Mouse (Mus musculus): Measurements from ENCODE around the gene Ncln.

Ncln gene

GRCm38 (mm10) chr10:81496264-81496901 lies at the start of gene Ncln:
TSS of gene Ncln (minus strand) at chr10:81496392.
- in situ Hi-C loops (cut with MboI, MseI) = no loop called here

DNA sequence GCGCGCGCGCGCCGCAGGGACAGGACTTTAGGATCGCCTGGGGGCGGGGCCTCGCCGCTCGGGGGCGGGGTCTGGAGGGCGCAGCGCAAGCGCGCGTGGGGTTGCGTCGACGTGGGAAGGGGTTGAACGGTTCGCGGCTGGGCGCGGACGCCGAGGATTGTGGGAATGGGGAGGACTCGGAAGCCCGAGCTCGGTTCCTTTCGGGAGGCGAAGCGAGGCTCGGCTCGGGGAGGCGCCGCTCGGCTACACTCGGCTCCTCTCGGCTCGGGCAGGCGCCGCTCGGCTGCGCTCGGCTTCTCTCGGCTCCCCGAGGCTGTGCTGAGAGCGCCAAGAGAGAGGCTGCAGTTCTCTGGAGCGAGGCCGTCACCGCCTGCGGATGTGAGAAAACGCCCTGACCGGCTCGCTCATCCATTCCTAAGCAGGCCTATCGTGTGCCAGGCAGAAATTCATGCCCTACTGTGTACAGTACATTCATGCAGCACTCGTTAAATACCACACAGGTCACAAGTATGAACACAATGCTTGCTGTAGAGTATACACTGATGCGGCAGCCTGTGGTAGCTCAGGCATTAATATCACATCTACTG lies 49.1 kb upstream of the Ncln start, which contains the start of gene Gna11:
Gene Gna11, minus strand, starts transcription at position 30 of the 587 bp plus-strand sequence.
- in situ Hi-C loops (cut with MboI, MseI) = no loop called here

DNA sequence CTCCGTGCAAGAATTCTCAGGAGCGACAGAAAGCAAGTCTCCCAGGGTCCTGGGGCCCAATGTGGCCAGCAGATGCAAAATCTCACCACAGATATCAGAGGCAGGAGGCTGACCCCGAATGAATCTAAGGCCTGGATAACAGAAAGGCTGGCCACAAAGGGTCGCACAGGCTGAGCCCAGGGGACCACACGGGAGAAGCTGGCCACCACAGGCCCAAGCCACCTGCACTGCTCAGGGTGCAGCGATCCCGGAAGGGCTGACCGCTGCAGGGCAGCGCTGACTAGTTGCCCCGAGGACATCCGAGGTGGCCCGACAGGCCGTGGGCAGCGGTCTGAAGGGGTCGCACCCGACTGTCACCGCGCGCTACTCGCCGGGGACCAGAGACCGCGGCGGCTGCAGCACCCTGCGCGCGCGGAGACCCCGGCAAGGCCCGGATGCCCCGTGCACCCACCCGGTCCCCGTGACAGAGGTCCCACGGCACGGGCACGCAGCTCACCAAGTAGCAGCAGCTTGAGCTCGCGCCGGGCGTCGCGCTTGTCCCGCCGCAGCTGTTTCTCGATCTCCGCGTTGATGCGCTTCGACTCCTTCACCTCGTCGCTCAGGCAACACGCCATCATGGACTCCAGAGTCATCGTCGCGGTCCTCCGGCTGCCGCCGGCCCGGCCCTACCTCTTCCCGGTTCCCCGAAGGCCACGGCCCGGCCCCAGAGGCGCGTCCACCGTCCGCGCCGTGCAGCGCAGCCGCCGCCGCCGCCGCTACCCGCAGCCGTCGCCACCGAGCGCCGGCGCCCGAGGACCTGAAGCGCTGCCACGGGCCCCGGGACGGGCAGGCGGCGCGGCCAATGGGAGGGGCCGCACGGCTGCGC lies 48.3 kb upstream of the Ncln start:
- in situ Hi-C loops (cut with MboI, MseI) = no loop called here

DNA sequence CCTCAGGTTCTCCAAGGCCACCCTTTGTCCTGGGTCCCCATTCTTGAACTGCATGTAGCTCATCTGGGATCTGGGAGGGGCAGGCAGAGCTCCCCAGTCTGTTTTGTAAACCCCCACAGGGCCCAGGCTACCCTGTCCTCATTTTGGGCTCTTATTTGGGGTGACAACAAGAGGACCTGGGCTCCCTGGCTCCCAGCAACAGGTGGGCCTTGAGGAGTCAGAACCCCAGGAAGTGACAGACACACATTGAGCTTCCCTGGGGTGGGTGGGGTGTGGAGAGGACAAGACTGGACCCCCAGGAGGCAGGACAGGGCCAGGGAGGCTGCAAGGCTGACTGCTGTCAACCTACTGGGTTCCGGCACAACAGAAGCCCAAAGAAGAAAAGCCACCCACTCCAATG lies 47.4 kb upstream of the Ncln start:
- in situ Hi-C loops (cut with MboI, MseI) = no loop called here

DNA sequence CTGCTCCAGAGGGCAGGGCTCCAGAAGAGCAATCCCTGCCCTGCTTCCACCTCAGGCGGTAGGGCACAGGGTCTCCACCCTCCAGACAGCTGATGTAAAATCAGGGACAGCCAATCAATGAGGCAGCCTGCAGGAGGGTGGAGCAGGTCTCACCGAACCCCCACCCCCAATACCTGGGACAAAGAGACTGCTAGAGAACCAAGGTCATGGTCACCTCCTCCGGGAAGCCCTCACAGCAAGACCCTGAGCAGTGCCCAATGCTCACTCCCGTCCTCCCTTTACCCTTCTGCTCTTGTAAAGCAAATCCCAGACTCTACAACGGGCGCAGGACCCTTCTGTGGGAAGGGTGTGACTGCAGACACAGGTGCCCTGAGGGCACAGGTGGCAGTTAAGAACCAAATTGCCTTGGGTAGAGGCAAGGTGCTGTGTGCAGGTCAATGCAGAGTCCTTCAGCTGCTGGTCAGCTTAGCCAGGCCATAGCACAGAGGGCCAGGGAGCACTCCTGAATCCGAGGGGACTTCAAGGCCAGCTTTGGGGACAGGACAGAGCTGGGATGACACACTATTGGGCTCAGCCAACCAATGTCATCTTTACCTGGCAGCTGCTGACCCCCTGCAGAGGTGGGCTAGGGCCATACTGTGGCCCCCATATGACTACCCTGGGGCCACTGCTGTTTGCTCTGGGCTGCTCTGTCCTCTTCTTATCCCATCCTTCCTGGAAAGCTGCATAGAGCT lies 46.7 kb upstream of the Ncln start:
- in situ Hi-C loops (cut with MboI, MseI) = no loop called here

DNA sequence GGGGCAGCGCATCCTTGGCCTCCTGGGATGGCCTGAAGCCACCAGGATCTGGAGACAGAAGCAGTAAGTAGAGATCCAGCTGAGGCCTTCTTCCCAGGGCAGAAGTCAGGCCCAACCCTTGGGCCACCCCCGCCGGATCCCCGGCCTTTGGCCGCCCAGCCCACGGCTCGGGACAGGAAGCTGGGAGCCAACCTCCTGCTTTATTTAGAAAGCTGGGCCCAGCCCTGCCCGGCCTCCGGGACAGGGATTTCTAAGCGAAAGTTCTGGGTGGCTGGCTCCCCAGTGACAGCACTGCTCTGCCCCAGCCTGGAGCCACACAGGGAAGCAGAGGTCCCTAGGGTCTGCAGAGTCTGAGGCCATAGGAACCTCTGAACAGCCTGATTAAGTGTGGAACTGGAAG lies 45.6 kb upstream of the Ncln start:
- in situ Hi-C loops (cut with MboI, MseI) = no loop called here

DNA sequence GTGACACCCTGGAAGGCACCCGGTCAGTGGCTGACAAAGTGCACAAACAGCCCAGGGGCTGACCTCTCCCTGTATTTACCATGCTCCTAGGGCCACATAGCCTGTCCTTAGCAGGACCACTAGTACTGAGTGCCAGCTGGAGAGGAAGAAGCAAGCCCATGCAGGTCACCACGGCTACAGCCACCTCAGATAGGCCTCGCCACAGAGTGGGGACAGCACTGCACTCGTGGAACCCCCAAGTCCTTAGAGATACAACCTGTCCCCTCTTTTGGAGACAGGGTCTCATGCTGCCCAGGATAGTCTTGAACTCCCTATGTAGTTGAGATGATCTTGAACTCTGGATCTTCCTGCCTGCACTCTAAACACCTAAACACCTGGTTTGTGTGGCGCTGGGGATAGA lies 45.2 kb upstream of the Ncln start:
- in situ Hi-C loops (cut with MboI, MseI) = no loop called here

DNA sequence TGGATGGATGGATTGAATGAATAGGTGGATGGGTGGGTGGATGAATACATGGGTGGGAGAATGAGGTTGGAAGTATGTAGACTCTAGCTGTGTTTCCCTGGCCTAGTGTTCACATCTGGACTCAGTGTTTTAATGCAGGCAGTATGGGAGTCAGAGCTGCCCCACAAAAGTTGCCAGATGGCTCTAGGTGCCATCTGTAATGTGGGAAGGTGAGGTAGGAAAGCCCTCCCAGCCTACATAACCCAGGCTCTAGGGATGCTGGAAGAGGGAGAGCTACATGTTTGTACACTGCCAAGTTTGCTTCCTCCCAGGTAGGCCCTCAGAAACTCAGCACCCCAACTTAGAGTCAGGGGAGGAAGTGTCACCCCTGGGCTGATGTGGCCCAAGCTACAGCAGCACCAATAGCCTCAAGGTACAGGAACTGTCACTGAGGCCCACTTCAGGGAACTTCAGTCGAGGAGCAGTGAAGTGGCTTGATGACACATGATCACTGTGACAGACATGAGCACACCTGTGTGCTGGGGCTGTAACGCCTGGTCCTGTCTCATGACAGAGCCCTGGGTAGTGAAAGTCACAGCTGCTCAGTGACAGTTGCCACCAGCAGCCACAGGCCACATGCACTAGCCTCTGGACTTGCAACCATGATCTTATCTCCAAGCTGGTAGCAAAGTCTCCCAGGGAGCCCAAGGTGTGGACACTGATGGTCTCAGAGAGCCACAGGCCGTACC lies 42.3 kb upstream of the Ncln start:
- in situ Hi-C loops (cut with MboI, MseI) = no loop called here

GRCm38 (mm10) chr10:81537429-81537828 lies 41.2 kb upstream of the Ncln start:
- in situ Hi-C loops (cut with MboI, MseI) = no loop called here

GRCm38 (mm10) chr10:81536734-81537133 lies 40.5 kb upstream of the Ncln start:
- in situ Hi-C loops (cut with MboI, MseI) = no loop called here

DNA sequence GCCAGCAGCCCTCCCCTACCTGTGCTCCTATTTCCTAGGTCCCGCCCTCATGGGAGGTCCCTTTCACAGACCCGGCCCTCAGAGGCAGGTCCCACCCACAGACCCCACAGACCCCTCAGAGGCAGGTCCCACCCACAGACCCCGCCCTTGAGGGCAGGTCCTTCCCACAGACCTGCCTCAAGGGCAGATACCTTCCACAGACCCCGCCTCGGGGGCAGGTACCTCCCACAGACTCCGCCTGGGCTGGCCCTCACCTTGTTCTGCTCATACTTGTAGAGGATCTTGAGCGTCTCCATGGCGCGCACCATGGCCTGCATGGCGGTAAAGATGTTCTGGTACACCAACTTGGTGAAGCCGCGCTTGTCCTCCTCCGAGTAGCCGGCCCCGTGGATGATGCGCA lies 38.6 kb upstream of the Ncln start:
- in situ Hi-C loops (cut with MboI, MseI) = loop anchor here (5.0 kb wide), 1 partner anchor 143 kb away; the partner anchor contains the start of gene Smim24

GRCm38 (mm10) chr10:81526779-81527178 lies 30.6 kb upstream of the Ncln start:
- in situ Hi-C loops (cut with MboI, MseI) = no loop called here

- in situ Hi-C loops (cut with MboI, MseI) = no loop called here
Observed at GRCm38 (mm10) chr10:81525017-81525694, 29.0 kb upstream of the Ncln start.

DNA sequence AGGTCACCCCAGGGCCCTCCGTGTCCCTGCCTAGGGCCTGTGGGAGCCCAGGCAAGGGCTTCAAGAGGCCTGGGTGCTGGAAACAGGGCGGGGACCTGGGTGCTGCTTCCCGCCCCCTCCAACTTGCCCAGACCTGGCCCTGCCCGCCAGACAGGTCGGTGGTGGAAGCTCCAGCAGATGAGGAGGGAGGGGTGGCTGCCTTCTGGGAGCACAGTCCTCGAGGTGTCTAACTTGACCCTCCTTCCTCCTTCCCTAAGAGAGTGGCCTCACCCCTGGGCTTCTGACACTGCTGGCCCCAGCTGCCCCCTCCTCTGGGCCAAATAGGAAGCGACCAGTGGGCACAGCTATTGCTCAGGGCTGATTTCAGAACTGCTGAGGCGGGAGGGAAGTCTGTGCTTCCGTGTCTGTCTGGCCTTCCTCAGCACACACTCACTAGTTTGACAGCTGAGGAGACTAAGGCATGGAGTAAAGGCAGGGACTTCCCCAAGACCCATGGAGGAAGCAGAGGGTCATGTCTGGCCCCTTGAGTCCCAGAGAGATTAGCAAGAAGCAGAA lies 27.9 kb upstream of the Ncln start, which contains the start of gene Gna15:
Gene Gna15, minus strand, starts transcription at position 175 of the 555 bp plus-strand sequence.
- in situ Hi-C loops (cut with MboI, MseI) = no loop called here

DNA sequence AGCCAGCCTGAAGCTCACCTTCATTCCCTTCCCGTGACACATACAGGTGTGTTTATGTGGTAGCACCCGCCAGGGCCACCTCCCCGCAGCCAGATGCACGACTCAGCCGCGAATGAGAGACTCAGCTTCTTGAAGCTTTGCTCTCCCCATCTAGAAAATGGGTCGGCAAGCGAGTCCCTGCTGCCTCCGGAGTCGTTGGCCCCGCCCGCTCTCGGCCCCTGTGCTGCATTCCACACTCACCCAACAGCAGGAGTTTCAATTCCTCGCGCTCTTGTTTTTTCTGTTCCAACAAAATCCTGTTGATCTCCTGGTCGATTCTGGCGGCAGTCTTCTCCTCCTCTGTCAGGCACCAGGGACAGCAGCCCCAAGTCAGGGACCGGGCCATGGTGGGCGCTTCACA lies 27.4 kb upstream of the Ncln start:
- in situ Hi-C loops (cut with MboI, MseI) = no loop called here

DNA sequence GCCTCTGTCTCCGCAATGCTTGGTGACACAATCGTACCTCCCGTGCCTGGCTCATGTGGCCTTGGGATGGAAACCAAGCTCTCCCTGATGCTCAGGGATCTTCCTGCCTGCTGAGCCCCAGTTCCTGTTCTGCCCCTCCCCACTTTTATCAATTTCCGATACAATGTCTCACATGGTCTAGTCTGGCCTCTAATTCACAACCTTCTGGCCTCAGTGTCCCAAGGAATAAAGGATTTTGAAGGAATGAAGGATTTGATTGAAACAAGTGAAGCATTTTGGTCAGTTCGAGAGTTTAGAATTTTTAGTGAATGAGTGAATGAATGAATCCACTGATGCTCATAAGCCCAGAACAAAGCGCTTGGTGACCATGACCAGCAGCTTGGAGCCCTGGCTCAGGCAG lies 26.9 kb upstream of the Ncln start:
- in situ Hi-C loops (cut with MboI, MseI) = no loop called here

GRCm38 (mm10) chr10:81519978-81520365 lies 23.8 kb upstream of the Ncln start:
- in situ Hi-C loops (cut with MboI, MseI) = no loop called here

DNA sequence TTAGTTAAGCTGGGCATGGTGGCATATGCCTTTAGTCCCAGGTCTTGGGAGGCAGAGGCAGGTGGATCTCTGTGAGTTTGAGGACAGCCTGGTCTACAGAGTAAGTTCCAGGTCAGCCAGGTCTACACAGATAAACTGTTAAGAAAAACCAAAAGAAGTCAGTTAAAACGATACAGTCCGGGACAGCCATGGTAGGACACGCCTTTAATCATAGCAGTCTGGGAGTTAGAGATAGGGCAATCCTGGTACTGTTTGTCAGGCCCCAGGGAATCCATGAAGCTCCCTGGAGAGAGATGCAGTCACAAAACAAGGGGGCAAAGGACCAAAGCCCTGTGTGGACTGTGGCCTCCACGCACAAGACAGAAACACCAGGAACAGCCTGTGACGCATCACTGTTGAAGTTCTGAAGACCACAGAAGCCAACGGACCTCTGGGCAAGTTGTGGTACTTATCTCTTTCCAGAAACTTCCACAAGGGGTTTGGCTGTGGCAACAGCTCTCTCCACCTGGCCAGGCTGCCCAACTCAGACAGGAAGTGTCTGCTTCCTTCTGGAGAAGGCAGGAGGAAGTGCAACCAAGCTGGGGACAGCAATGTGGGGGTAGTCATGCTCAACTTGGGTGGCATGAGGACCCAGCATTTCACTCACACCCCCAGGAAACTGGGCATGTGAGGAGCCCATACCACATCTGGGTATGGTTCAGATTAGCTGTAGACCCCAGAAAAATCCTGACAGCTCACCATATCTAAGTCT lies 23.2 kb upstream of the Ncln start:
- in situ Hi-C loops (cut with MboI, MseI) = no loop called here

DNA sequence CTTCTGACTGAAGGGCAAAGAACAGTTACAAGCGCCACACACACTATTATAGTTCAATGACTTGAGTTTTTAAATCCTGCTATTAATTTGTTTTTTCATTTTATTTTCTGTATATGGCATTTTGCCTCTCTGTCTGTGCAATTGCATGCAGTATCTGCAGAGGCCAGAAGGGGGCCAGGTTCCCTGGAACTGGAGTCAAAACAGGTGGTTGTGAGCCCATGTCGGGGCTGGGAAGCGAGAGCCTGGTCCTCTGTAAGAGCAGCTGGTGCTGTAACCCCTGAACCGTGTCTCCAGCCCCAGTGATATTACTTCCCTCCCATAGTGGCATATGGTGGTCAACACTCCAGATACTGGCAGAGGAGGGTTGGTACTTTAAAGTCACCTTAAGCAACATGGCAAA lies 22.4 kb upstream of the Ncln start:
- in situ Hi-C loops (cut with MboI, MseI) = no loop called here

GRCm38 (mm10) chr10:81517227-81517626 lies 21.0 kb upstream of the Ncln start:
- in situ Hi-C loops (cut with MboI, MseI) = no loop called here
